Mouse (Mus musculus): ENCODE measurements at regions not wholly inside any gene's neighbourhood (a gene's known extent, or its start where the extent isn't known, plus 50 kb on each side); places are given as distances from the start of the nearest gene placed in this dataset.

GRCm38 (mm10) chr16:5306588-5307248, 50.9 kb upstream of the Eef2kmt start:
- DNase-seq (ENCODE audit: low spot score in 2 of 2), result peak; percentile 8 to 90
